Mouse (Mus musculus): ENCODE measurements around the gene Polr3b.

- TF ChIP-seq EP300 (IDR thresholded peaks at IDR 0.05; ENCODE audit: low read depth), result no peak
- TF ChIP-seq CTCF (IDR thresholded peaks at IDR 0.05; ENCODE audit: low read depth), result no peak
Observed at GRCm38 (mm10) chr10:84707226-84707625, 85.1 kb downstream of the Polr3b start.

All from heart, postnatal 0 days (tissue).